Mouse (Mus musculus) neural tube, embryonic 10.5 days (tissue): Measurements from ENCODE around the gene Clk3.
"Not testable (repeated sequence)": the region's sequence is repeated elsewhere in the genome, so short reads cannot be mapped to it uniquely, and the experiment has no call there.

Experiments used
- DNase-seq: peaks from one replicate; pipeline ENCODE4 v3.0.0-alpha.2; 2017; ENCODE audit warnings: low spot score; ENCODE audit errors: extremely low spot score

Clk3 gene

DNA sequence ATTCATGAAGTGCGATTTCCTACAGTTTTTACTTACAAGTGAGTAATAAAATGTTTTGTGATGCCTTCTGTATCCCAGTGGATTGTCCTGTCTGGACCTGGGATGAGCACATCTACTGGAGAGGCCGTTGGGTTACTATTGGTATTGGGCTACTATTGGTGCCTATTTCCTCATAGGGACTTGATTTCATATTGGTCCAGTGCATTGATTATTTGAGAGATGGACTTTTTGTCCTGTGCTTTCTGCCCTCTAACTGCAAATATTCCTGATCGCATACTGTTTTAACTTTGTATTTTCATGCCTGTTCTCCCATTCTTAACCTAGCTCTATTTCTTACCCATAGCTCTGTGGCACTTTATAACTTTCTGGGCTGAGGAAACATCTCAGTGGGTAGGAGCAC is 41.0 kb downstream of the Clk3 start:
- no peak for DNase-seq

GRCm38 (mm10) chr9:57723796-57724195 is 41.9 kb downstream of the Clk3 start:
- DNase-seq, result no peak

- no peak for DNase-seq
Observed at GRCm38 (mm10) chr9:57723315-57723715, 42.3 kb downstream of the Clk3 start.

- no peak for DNase-seq
Observed at GRCm38 (mm10) chr9:57722371-57722770, 43.3 kb downstream of the Clk3 start.

GRCm38 (mm10) chr9:57720736-57721135 is 44.9 kb downstream of the Clk3 start:
- no peak for DNase-seq

DNA sequence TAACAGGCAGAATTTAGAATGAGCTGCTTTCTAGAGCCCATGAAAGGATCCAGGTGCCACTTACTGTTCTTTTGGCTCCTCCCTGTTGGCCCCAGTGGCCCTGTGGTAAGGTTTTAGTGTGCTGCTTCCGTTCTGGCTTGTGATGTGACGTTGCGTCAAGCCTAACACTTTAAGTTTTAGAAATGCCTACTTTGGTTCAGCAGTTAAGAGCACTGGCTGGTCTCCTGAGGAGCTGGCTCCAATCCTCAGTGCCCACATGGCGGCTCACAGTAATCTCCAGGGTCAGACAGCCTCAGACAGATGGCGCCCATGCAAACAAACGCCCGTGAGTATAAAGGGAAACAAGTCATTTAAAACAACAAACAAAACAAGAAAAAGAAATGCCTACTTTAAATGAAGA is 47.3 kb downstream of the Clk3 start:
- no peak for DNase-seq

- no peak for DNase-seq
Observed at GRCm38 (mm10) chr9:57712194-57712593, 53.5 kb downstream of the Clk3 start.

GRCm38 (mm10) chr9:57710214-57710613 is 55.4 kb downstream of the Clk3 start:
- not testable (repeated sequence) for DNase-seq

- no peak for DNase-seq
Observed at GRCm38 (mm10) chr9:57708720-57709274, 56.9 kb downstream of the Clk3 start.

DNA sequence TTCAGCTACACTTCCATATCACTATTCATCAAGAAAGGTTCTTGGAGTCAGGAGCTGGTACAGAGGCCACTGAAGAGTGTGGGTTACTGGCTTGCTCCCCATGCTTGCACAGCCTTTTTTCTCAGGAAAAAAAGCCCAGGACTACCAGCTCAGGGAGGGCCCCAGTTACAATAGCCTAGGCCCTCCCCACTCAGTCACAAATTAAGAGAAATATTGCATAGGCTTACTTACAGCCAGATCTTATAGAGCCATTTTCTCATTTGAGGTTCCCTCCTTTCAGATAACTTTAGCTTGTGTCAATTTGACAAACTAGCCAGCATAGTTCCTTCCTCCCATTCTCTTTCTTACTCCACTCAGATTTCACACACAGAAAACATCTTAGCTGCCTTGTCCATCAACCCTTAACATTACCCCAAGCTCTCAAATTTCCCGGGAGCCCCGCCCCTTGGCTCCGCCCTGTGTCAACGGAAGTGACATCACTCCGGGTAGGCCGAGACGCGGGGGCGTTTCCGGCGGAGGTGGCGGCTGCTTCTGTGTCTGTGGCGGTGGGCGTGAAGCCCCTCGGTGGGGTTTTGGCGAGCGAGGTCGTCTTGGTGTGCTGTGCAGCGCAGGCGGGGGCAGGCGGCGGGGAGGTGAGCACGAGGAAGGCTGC is 57.5 kb downstream of the Clk3 start, which contains the start of gene Edc3:
Edc3 (plus strand) TSS at position 473 of the 652 bp plus-strand sequence.
- peak; percentile 93 for DNase-seq

DNA sequence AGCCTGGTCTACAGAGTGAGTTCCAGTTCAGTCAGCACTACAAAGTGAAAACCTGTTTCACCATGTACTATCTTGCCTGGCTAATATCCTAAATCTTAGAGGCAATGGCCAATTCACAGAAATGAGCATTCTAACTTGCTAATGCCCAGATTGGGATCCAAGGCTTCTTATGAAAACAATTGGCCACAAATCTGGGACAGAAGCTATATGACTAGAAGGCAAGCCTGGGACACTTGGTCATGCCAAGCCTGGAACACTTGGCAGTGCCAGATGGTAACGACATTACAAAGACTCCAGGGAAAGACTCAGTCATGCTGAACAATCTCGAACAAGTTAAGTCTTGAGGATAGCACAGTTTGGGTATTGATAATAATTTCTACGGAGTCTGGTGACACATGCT is 59.2 kb downstream of the Clk3 start:
- DNase-seq, result no peak
